9 mouse cellular contexts compared by ENCODE assay signal in the genomic region with DNA sequence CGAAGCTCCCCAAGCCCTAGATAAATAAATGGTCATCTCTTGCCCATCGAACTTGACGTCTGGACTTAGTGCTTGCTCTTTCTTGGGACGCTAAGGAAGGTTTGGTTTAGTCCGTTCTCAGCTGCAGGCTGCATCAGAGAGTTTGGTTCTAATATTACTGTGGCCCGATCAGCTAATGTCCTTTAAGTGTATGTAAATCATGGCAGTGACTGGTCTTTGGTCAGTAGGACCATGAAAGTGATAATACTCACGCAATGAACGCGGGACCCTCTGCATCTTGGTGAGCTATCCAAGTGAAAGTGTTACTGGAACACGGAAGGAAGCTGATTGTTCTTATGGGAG. TPM values are rescaled to one million over a fixed set of nuclear protein-coding genes. Genes with fewer than 3 reads are reported as not detected.
A peak's percentile ranks its signal among the peaks of the same experiment; 100 is the strongest.
DNase-seq lines count a peak whose midpoint lies in the region; ATAC-seq and TF ChIP-seq lines count a peak whose summit lies in the region.
"Had no signal": no experiment of that assay in that cellular context is flagged by ENCODE, and none has a peak within 500 bp of the region (broad histone marks: within the 10 kb centered on the region; RNA-seq: fewer than 3 reads in every experiment).

No protein-coding gene starts in this region.

- H3K27ac ChIP-seq in heart, embryonic 16.5 days (ENCODE audit: low read length) = peak overlapping the region; percentile 90
- peak overlapping the region; percentile 66 for H3K27ac ChIP-seq in MEL (ENCODE audit: control insufficient read depth, low read depth, low read length)
- H3K27ac ChIP-seq in hindbrain, embryonic 11.5 days (ENCODE audit: low read depth, low read length) = no peak overlapping the region
- H3K27ac ChIP-seq in midbrain, embryonic 11.5 days (ENCODE audit: low read depth, low read length) = no peak overlapping the region; the same call in 1 of the 2 replicates

- no peak for TF ChIP-seq RAD21 in MEL (IDR thresholded peaks at IDR 0.05; ENCODE audit: low read depth, low read length)

- no peak for TF ChIP-seq POLR2A in MEL (IDR thresholded peaks at IDR 0.05; ENCODE audit: control insufficient read depth in 1 of 2, insufficient read depth in 1 of 2, low read depth in 1 of 2, low read length in 2 of 2, poor library complexity in 1 of 2)

- TF ChIP-seq EP300 in MEL (IDR thresholded peaks at IDR 0.05; ENCODE audit: low read depth in 1 of 2, low read length in 2 of 2) = no peak

- no peaks in the 10 kb centered on the region for H3K9me3 ChIP-seq in heart, embryonic 16.5 days (replicated peaks; ENCODE audit: control insufficient read depth, low read length)
- H3K9me3 ChIP-seq in MEL (replicated peaks; ENCODE audit: insufficient read depth, low read length) = no peaks in the 10 kb centered on the region
- H3K9me3 ChIP-seq in hindbrain, embryonic 11.5 days (ENCODE audit: control insufficient read depth, low read length) = no peaks in the 10 kb centered on the region
- H3K9me3 ChIP-seq in midbrain, embryonic 11.5 days (ENCODE audit: control insufficient read depth, low read length) = no peaks in the 10 kb centered on the region

- DNase-seq in heart, postnatal 10 days = no peak
- peak; percentile 47 for DNase-seq in MEL (ENCODE audit: low read depth, low spot score)
- no peak for DNase-seq in hindbrain, embryonic 11.5 days (ENCODE audit: low spot score)
- DNase-seq in midbrain, embryonic 11.5 days (ENCODE audit: low spot score, missing footprints) = no peak
- no peak for DNase-seq in B cell, adult 2 months
- no peak for DNase-seq in layer of hippocampus, adult 9-10 months (ENCODE audit: low spot score)

- ATAC-seq in heart, embryonic 16.5 days (replicated peaks; ENCODE audit: extremely low read depth, insufficient read depth, low FRiP score) = no peak
- no peak; the same call in 1 of the 2 replicates for ATAC-seq in hindbrain, embryonic 11.5 days (ENCODE audit: low FRiP score)
- no peak for ATAC-seq in midbrain, embryonic 11.5 days (ENCODE audit: low FRiP score)
- ATAC-seq in cerebellum, adult (ENCODE audit: insufficient number of reproducible peaks, low FRiP score, low TSS enrichment) = no peak

- H3K79me2 ChIP-seq in MEL (ENCODE audit: control insufficient read depth, insufficient read depth, low read length, poor library complexity) = peaks cover 55% of the 10 kb centered on the region

- no peaks in the 10 kb centered on the region for H3K27me3 ChIP-seq in heart, embryonic 16.5 days (ENCODE audit: control insufficient read depth, insufficient read depth, low read length)
- no peaks in the 10 kb centered on the region for H3K27me3 ChIP-seq in MEL (ENCODE audit: control insufficient read depth in 1 of 2, insufficient read depth in 2 of 2, low read length in 2 of 2)
- no peaks in the 10 kb centered on the region for H3K27me3 ChIP-seq in hindbrain, embryonic 11.5 days (ENCODE audit: control insufficient read depth, insufficient read depth, low read length)
- H3K27me3 ChIP-seq in midbrain, embryonic 11.5 days (ENCODE audit: control insufficient read depth, insufficient read depth, low read length) = no peaks in the 10 kb centered on the region
- H3K27me3 ChIP-seq: Patski had no signal

- TF ChIP-seq CTCF in MEL (IDR thresholded peaks at IDR 0.05 in 2 of 3, conservative IDR thresholded peaks at IDR 0.05 in 1 of 3; ENCODE audit: control insufficient read depth in 1 of 3, insufficient read depth in 1 of 3, low read depth in 2 of 3, low read length in 3 of 3, poor library complexity in 1 of 3, severe bottlenecking in 1 of 3) = no peak

- H3K4me2 ChIP-seq in heart, embryonic 16.5 days (ENCODE audit: low read depth, low read length) = peak overlapping the region; percentile 96
- peak overlapping the region; percentile 75 for H3K4me2 ChIP-seq in hindbrain, embryonic 11.5 days (replicated peaks; ENCODE audit: low read depth, low read length)
- peak overlapping the region; percentile 93 for H3K4me2 ChIP-seq in midbrain, embryonic 11.5 days

- peaks cover 17% of the 10 kb centered on the region for H3K4me1 ChIP-seq in heart, embryonic 16.5 days (ENCODE audit: control insufficient read depth, insufficient read depth, low read length)
- peaks cover 10 to 11% of the 10 kb centered on the region in 2 experiments for H3K4me1 ChIP-seq in MEL (ENCODE audit: control insufficient read depth in 1 of 2, insufficient read depth in 2 of 2, low read length in 2 of 2)
- 0 out of 2 replicates have a peak, but pooled peaks cover 4% of the 10 kb centered on the region for H3K4me1 ChIP-seq in hindbrain, embryonic 11.5 days (replicated peaks; ENCODE audit: control insufficient read depth, insufficient read depth, low read length)
- H3K4me1 ChIP-seq in midbrain, embryonic 11.5 days (ENCODE audit: control insufficient read depth, insufficient read depth, low read length) = peaks cover 17% of the 10 kb centered on the region

- WGBS in heart, embryonic 16.5 days = 0% methylated on average over 10 of the region's 10 CpGs
- 2% methylated on average over 10 of the region's 10 CpGs for WGBS in hindbrain, embryonic 11.5 days
- 2% methylated on average over 10 of the region's 10 CpGs for WGBS in midbrain, embryonic 11.5 days

- peaks cover 4% of the 10 kb centered on the region for H3K36me3 ChIP-seq in heart, embryonic 16.5 days (ENCODE audit: control insufficient read depth, insufficient read depth)
- H3K36me3 ChIP-seq in MEL (ENCODE audit: control insufficient read depth in 1 of 2, insufficient read depth in 2 of 2, low read length in 2 of 2) = peaks cover 5 to 22% of the 10 kb centered on the region in 2 experiments
- H3K36me3 ChIP-seq in hindbrain, embryonic 11.5 days (ENCODE audit: control insufficient read depth, insufficient read depth, low read length) = no peaks in the 10 kb centered on the region
- H3K36me3 ChIP-seq in midbrain, embryonic 11.5 days (ENCODE audit: control insufficient read depth, insufficient read depth, low read length) = no peaks in the 10 kb centered on the region

- H3K4me3 ChIP-seq in heart, embryonic 16.5 days (ENCODE audit: low read length) = peak overlapping the region; percentile 98
- peak overlapping the region; percentile 67 to 100 for H3K4me3 ChIP-seq in MEL (ENCODE audit: control insufficient read depth in 1 of 2, insufficient read depth in 1 of 2, low read depth in 2 of 2, low read length in 2 of 2)
- H3K4me3 ChIP-seq in hindbrain, embryonic 11.5 days (ENCODE audit: low read depth, low read length) = peak overlapping the region; percentile 97
- H3K4me3 ChIP-seq in midbrain, embryonic 11.5 days (ENCODE audit: low read depth, low read length) = peak overlapping the region; percentile 80

- H3K9ac ChIP-seq in heart, embryonic 16.5 days (ENCODE audit: low read length) = peak overlapping the region; percentile 98
- H3K9ac ChIP-seq in MEL (ENCODE audit: control insufficient read depth, low read depth, low read length, poor library complexity, severe bottlenecking) = peak overlapping the region; percentile 99
- peak overlapping the region; percentile 93 for H3K9ac ChIP-seq in hindbrain, embryonic 11.5 days (ENCODE audit: low read depth, low read length)
- H3K9ac ChIP-seq in midbrain, embryonic 11.5 days (ENCODE audit: low read length) = peak overlapping the region; percentile 77

- intact Hi-C loops in heart, postnatal 10 days (cut with DNase I) = no loop called here

TF ChIP-seq in MEL, 35 proteins besides CTCF, POLR2A, EP300 and RAD21:
- TF ChIP-seq MYC (IDR thresholded peaks at IDR 0.05; ENCODE audit: low read depth, low read length) = 0 out of 2 replicates have a peak, but pooled peaks have one; percentile 2
- TF ChIP-seq CHD1 (IDR thresholded peaks at IDR 0.05; ENCODE audit: low read depth, low read length) = peak; percentile 87; the same call in 1 of the 2 replicates
- no peak for TF ChIP-seq UBTF (IDR thresholded peaks at IDR 0.05; ENCODE audit: borderline replicate concordance, insufficient read depth, low read depth, low read length)
- TF ChIP-seq NELFE (IDR thresholded peaks at IDR 0.05; ENCODE audit: low read depth, low read length) = no peak
- no peak for TF ChIP-seq ZC3H11A (IDR thresholded peaks at IDR 0.05; ENCODE audit: low read depth, low read length)
- TF ChIP-seq MXI1 (IDR thresholded peaks at IDR 0.05; ENCODE audit: low read depth, low read length) = peak; percentile 3; the same call in 1 of the 2 replicates
TF ChIP-seq in MEL: peak in this region for 3.

RNA-seq across cellular contexts. Expression of gene Psmd12, which starts 0.5 kb away (rescaled TPM):
- 138 and 151 TPM in 2 replicates for polyA plus RNA-seq in heart, embryonic 16.5 days (2015; fragmentation: Nextera tagmentation; extraction: Ambion mirVana)
- total RNA-seq in heart, postnatal 10 days (2021) = 10 to 100 TPM; 91.0 to 91.5 TPM
- 149 and 173 TPM in 2 replicates for total RNA-seq in MEL (2012; rRNA removed)
- polyA plus RNA-seq in MEL (2012; ENCODE audit: insufficient read depth in 1 of 2, insufficient read length in 2 of 2, low read depth in 1 of 2, low replicate concordance in 2 of 2, missing spikeins in 1 of 2) = 100 to 1,000 TPM; 139 to 437 TPM
- 224 and 230 TPM in 2 replicates for polyA plus RNA-seq in hindbrain, embryonic 11.5 days (2014; fragmentation: Nextera tagmentation; extraction: Ambion mirVana)
- 232 and 254 TPM in 2 replicates for polyA plus RNA-seq in midbrain, embryonic 11.5 days (2014; fragmentation: Nextera tagmentation; extraction: Ambion mirVana)

RNA-seq across cellular contexts. Expression of gene Pitpnc1, which starts 9.3 kb away (rescaled TPM):
- 19.1 and 20.8 TPM in 2 replicates for polyA plus RNA-seq in heart, embryonic 16.5 days (2015; fragmentation: Nextera tagmentation; extraction: Ambion mirVana)
- total RNA-seq in heart, postnatal 10 days (2021) = 10 to 100 TPM; 75.6 to 78.1 TPM
- 19.3 and 31.9 TPM in 2 replicates for total RNA-seq in MEL (2012; rRNA removed)
- 10 to 100 TPM in 1 of 2 experiments, not detected in 1; 25.3 TPM for polyA plus RNA-seq in MEL (2012; ENCODE audit: insufficient read depth in 1 of 2, insufficient read length in 2 of 2, low read depth in 1 of 2, low replicate concordance in 2 of 2, missing spikeins in 1 of 2)
- polyA plus RNA-seq in hindbrain, embryonic 11.5 days (2014; fragmentation: Nextera tagmentation; extraction: Ambion mirVana) = 26.8 and 32.3 TPM in 2 replicates
- polyA plus RNA-seq in midbrain, embryonic 11.5 days (2014; fragmentation: Nextera tagmentation; extraction: Ambion mirVana) = 29.9 and 32.1 TPM in 2 replicates

Comparison
In these comparisons a context has a peak if more than half of its experiments do, and no peak if none do; other contexts are left out.
1. H3K27ac ChIP-seq: peak in heart, embryonic 16.5 days (single experiment) and MEL (single experiment); none in hindbrain, embryonic 11.5 days (single experiment) and midbrain, embryonic 11.5 days (single experiment).
2. Peak in every context shown above with its lines, with median percentiles within 50 percentile points of each other: H3K4me2 ChIP-seq, H3K4me3 ChIP-seq and H3K9ac ChIP-seq.